Mouse (Mus musculus) heart, adult 11 months (tissue): ENCODE measurements around the gene Rpia.

ENCODE experiments used
- DNase-seq: peaks from one replicate; pipeline ENCODE4 v3.0.0; 2022

Gene Rpia

DNA sequence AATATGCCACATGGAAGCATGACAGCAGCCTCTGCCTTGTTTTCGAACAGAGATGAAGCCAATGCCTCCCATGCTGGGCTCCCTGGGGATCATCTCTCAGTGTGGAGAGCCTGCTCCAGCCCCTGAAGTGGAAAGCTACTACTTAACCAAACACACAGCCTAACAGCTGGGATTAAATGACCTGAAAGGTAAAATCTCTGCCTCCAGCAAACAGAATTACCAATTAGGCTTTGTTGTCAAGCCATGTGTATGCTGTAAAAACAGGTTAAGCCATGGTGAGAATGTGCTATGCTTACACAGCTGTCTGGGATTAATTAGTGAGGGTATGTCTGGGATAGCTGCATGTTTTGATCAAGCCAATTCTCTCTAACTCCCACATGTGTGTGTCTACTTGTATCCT, 42.3 kb downstream of the Rpia start:
- DNase-seq: no peak

DNA sequence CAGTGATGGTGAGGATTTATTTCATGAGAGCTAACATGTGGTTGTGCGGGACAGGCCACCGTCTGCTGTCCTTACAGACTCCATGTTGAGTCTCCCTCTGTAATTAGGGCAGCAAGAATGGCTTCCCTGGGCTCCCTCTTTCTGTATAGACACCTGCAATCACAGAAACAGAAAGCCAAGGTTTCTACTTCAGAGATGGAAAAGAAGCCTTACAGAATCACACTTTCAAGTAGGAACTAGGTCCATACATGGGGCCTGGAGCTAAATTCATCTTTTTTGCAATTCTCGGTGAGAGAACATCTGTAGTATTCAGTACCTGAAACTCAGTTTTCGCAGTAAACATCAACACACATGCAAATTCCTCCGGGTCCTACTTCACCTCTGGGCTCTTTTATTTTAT, 44.3 kb downstream of the Rpia start:
- no peak for DNase-seq

DNA sequence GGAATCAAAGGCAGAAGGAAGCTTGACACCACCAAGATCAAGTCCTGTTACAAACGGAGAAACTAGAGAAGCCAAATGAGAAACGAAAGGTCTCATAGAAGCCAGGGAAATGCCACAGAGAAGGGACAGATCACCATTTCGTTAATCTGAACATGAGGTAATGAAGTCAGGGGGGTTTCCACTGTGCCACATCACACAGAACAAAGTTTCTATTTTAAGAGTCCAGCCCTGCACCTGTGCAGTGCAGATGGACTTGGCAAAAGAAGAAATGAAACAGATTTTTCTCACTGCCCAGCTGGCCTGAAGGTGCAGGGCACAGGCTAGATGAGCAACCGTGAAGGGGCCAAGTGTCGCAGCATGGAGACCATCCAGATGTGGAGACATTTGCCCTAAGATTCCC, 48.1 kb downstream of the Rpia start:
- DNase-seq: no peak

DNA sequence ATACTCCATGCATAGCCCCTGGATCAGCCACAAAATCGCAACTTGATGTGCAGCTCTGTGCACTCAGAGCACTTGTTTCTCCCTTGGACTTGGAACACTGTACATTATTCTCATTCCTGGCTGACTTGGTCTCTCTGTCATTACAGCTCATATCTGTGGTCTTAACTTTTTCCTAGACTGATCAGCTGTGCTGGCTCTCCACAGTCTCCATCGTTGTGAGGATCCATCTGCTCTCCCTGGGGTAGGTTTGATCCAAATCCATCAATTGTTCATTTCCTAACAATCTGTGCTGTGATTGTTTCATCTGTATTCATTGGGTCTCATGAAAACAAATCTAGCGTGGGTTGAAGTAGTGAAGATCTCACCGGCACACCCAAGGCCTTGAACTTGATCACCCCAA, 49.2 kb downstream of the Rpia start:
- DNase-seq: no peak

DNA sequence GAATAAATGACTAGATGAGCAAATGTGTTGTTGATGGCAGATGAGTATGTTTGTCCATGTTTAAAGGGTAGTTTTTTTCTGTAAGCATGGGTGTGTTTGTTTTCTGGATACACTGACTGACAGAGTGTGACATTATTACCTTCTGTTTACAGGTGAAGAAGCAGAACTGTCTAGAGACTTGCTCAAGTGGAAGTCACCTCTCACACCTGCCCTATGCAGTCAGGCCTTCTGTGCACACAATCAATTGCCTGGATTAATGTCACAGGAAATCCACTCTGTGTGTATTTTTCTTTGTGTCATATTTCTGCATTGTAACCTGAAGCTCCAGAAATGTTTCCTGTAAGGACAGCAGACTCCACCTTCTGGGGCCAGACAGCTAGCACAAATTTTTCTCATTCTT, 51.5 kb downstream of the Rpia start:
- DNase-seq: no peak

DNA sequence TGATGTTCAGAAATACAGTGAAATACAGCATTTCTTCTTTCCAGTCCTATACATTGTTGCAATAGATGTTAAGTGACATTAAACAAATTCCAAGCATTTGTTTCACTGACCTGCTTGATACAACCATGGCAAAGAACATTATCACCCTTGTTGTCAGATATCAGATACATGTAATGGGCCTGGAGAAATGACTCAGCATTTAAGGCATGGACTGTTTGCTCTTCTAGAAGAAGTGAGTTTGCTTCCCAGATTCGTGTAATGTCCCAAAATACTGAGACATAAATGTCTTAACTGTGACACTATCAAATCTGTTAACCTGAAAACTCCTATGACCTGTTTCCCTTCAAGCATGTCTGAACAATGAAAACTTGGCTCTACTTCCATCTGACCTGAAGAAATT, 52.6 kb downstream of the Rpia start:
- no peak for DNase-seq

DNA sequence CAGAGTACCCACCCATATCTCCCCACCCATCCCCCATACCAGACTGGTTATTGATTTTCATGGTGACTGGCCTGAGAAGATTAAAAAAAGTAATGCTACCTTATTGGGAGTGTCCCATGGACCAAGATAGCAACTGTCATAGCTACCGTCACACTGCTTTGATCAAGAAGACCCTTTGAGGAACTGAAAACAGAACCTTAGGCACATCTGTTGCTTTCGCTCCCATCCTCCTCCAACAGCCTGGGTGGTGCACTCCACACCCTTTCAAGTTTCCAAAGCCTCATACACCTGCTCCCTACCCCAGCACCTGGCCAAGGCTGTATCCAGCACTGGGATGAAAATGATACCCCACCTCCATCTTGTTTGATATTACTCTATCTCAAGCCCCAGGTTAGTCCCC, 56.5 kb downstream of the Rpia start:
- DNase-seq: no peak

DNA sequence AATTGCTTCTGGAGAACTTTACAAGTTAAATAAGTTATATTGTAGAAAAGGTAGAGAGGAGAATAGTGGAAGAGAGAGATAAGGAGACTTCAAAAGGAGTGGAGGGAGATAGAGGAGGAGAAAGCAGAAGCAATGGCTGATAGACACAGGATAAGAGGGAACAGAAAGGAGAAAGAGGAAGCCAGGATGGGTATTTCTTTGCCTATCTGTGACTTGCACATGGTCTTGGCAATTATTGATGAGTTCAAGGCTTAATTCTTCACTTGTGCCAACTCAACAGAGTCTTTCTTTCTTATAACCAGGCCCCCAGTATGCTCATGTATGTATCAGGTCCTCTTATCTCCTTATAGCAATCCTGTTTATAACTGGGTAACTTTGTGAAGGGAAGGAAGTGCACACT, 61.2 kb downstream of the Rpia start:
- no peak for DNase-seq

DNA sequence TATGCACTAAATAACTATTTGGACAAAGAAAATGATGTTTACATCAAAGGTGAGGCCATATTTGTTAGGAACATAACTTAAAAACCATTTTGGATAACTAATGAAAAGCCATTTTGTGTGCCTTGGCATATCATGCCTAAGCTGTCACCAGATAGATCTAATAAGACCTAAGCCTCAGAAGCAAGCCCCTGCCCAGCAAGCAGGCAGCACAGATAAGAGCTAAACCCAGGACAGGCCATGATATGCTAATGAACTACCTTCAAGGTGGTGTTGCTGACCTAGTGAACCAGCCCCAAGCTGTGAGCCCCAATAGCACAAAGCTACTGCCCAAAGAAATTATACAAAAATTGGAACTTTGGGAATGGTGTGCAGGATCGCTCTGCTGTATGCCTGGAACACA, 62.9 kb downstream of the Rpia start:
- DNase-seq: no peak

DNA sequence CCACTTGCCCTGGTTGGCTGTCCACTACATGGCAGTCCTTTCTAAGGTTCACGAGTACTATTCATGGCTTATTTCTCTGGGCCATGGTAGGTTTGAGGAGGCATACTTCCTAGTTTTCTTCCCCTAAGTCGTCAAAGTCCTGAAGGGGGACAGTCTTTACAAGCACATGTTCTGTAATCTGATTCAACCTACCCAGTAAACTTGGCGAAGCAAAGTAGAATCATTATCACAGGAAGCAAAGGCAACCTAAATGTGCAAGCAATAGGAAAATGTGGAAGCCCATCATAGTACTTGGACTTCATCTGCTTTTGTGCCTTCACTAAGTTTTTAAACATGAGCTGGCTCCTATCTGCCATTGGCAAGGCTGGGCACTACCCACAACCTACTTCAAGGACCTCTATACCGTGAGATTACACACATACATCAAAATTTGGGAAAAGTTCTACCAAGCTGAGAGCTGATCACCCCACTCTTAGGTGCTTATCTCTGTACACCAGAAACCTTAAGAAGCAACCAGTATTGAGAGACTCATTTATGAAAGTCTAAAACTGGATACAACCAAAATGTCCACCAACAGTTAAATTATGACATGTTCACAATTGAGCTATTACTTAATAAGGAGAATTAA, 64.8 kb downstream of the Rpia start:
- no peak for DNase-seq

DNA sequence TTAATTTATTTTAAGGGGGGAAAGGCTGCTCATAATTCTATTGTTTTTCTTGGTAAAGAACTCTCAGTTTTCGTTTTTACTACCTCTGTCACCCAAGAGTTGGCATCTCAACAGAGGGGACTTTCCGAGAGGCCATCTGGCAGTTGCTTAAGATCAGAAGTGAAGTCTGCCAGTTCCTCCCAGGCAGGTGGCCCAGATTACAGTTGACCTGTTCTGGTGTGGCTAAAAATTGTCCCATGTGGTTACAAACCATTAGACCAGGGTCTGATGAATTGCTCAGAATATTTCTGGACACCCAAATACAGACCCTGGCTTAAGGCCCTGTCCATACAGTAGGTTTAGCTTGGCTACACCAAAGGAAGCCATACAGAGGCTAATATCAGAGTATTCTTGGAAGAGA, 66.4 kb downstream of the Rpia start:
- DNase-seq: no peak

DNA sequence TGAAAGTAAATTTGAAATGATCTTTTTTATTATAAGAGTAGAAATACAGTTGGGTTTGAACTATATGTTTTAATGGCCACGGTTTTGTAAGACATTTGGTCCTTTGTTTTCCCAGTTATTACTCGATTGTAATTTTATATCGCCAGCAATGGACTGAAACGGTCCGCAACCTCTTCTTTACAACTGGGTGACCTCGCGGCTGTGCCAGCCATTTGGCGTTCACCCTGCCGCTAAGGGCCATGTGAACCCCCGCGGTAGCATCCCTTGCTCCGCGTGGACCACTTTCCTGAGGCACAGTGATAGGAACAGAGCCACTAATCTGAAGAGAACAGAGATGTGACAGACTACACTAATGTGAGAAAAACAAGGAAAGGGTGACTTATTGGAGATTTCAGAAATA, 67.3 kb downstream of the Rpia start:
- DNase-seq: peak; percentile 84

DNA sequence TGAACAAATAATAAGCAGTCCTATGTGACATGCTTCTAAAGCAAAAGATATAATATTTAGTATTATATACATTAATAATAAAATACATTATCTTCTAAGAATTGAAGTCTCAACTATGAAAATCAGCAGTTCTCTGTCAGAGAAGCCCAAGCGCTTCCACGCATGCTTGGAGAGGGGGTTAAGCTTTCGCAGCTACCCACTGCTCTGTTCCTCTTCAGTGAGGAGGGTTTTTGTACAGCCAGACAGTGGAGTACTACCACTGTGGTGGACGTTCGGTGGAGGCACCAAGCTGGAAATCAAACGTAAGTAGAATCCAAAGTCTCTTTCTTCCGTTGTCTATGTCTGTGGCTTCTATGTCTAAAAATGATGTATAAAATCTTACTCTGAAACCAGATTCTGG, 69.7 kb downstream of the Rpia start:
- DNase-seq: no peak

DNA sequence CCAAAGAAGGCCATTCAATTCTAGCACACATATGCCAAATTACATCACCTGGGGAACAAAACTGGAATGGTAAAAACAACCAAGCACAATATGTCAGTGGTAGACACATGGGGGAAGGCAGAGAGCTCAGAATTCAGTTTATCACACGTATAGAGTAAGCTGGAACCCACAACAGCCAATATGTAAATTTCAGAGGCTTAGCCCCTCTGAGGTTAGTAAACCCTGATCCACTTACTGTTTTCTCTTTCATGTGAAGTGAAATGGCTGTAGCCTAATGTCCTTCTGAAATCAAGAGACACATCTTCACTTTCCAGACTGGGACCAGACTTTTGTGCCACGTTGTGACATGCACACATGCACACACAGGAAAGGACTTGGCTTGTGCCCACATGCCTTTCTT, 73.3 kb downstream of the Rpia start:
- DNase-seq: no peak

DNA sequence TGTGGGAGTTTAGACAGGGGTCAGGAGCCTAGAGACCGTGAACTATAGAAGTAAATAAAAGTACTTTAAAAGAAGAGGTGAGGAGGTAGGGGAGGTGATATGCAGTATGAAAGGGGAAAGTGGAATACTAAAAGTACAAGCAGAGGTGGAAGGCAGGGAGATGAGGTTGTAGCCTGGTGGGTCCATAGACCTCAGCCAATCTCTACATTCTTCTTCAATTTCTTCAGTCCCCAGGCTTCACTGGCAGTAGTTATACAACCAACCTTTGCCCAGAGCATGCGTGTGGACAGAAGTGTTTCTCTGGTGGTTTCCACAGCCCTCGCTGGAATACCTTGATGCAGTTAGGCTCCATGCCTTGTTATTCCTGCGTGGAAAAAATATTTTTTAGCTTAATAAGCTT, 73.9 kb downstream of the Rpia start:
- DNase-seq: no peak

DNA sequence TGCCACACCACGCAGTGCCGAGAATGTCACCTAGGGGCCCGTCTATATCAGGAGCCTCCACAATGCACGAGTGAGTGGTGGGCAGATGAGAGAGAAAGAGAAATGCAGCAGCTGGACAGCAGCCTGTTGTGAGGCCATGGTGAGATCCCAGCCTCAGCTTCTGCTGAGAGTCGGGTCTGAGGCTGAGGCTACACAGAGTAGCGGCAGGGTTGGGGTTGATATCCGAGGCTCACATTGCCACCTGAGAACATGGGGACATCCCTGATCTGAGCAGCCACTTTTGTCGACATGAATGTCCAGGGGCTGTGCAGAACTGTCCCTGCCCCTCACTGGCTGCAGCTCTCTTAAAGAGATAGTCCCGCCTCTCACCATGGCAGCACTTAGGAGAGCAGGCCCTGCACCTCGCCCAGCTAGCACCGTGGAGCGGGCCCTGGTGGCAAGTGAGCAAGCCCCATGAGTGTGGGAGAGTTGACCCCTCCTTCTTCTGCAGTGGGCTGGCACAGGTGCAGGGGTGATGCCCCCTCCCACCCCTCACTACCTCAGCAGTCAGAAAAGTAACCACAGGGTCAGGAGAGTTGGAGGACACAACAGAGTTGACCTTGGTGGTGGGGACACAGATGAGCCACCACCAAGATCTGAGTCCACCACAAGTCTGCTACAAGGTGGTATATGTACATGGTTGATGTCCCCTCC, 75.2 kb downstream of the Rpia start:
- no peak for DNase-seq
